Mouse (Mus musculus): ENCODE data around the gene Dapk1.

Gene Dapk1

GRCm38 (mm10) chr13:60615057-60615650 lies 13.4 kb downstream of the Dapk1 start:
- in situ Hi-C loops (cut with MboI, MseI): no loop called here

- in situ Hi-C loops (cut with MboI, MseI): no loop called here
Observed at GRCm38 (mm10) chr13:60616036-60616435, 14.3 kb downstream of the Dapk1 start.

- in situ Hi-C loops (cut with MboI, MseI): no loop called here
Observed at GRCm38 (mm10) chr13:60618287-60618686, 16.5 kb downstream of the Dapk1 start.

- in situ Hi-C loops (cut with MboI, MseI): no loop called here
Observed at GRCm38 (mm10) chr13:60619723-60620122, 18.0 kb downstream of the Dapk1 start.

- in situ Hi-C loops (cut with MboI, MseI): no loop called here
Observed at GRCm38 (mm10) chr13:60621411-60621965, 19.7 kb downstream of the Dapk1 start.

GRCm38 (mm10) chr13:60625581-60625980 lies 23.8 kb downstream of the Dapk1 start:
- in situ Hi-C loops (cut with MboI, MseI): no loop called here

- in situ Hi-C loops (cut with MboI, MseI): no loop called here
Observed at GRCm38 (mm10) chr13:60627843-60628656, 26.3 kb downstream of the Dapk1 start.

GRCm38 (mm10) chr13:60628657-60628950 lies 26.9 kb downstream of the Dapk1 start:
- in situ Hi-C loops (cut with MboI, MseI): no loop called here

GRCm38 (mm10) chr13:60629419-60629818 lies 27.7 kb downstream of the Dapk1 start:
- in situ Hi-C loops (cut with MboI, MseI): no loop called here

- in situ Hi-C loops (cut with MboI, MseI): no loop called here
Observed at GRCm38 (mm10) chr13:60633945-60634344, 32.2 kb downstream of the Dapk1 start.

GRCm38 (mm10) chr13:60635636-60636035 lies 33.9 kb downstream of the Dapk1 start:
- in situ Hi-C loops (cut with MboI, MseI): no loop called here

GRCm38 (mm10) chr13:60639482-60640055 lies 37.8 kb downstream of the Dapk1 start:
- in situ Hi-C loops (cut with MboI, MseI): no loop called here

- in situ Hi-C loops (cut with MboI, MseI): no loop called here
Observed at GRCm38 (mm10) chr13:60640420-60640819, 38.7 kb downstream of the Dapk1 start.

- in situ Hi-C loops (cut with MboI, MseI): no loop called here
Observed at GRCm38 (mm10) chr13:60644457-60644889, 42.7 kb downstream of the Dapk1 start.

- in situ Hi-C loops (cut with MboI, MseI): no loop called here
Observed at GRCm38 (mm10) chr13:60646791-60647190, 45.0 kb downstream of the Dapk1 start.

- in situ Hi-C loops (cut with MboI, MseI): no loop called here
Observed at GRCm38 (mm10) chr13:60648350-60648749, 46.6 kb downstream of the Dapk1 start.

- in situ Hi-C loops (cut with MboI, MseI): no loop called here
Observed at GRCm38 (mm10) chr13:60650000-60650399, 48.3 kb downstream of the Dapk1 start.

- in situ Hi-C loops (cut with MboI, MseI): no loop called here
Observed at GRCm38 (mm10) chr13:60654017-60654565, 52.3 kb downstream of the Dapk1 start.

- in situ Hi-C loops (cut with MboI, MseI): no loop called here
Observed at GRCm38 (mm10) chr13:60655246-60655645, 53.5 kb downstream of the Dapk1 start.

GRCm38 (mm10) chr13:60659600-60659999 lies 57.9 kb downstream of the Dapk1 start:
- in situ Hi-C loops (cut with MboI, MseI): no loop called here

- in situ Hi-C loops (cut with MboI, MseI): no loop called here
Observed at GRCm38 (mm10) chr13:60660056-60660455, 58.3 kb downstream of the Dapk1 start.

GRCm38 (mm10) chr13:60660711-60661261 lies 59.0 kb downstream of the Dapk1 start:
- in situ Hi-C loops (cut with MboI, MseI): no loop called here

All from T-helper 1 cell (primary cell).